Mouse (Mus musculus): ENCODE data around the gene Slc16a13. TPM values are rescaled to one million over a fixed set of nuclear protein-coding genes. Genes with fewer than 3 reads are reported as not detected.
"Not testable (repeated sequence)": the region's sequence is repeated elsewhere in the genome, so short reads cannot be mapped to it uniquely, and the experiment has no call there.

The Slc16a13 gene
- polyA plus RNA-seq, 1 experiment from 2014 or later: 10.3 TPM

DNA sequence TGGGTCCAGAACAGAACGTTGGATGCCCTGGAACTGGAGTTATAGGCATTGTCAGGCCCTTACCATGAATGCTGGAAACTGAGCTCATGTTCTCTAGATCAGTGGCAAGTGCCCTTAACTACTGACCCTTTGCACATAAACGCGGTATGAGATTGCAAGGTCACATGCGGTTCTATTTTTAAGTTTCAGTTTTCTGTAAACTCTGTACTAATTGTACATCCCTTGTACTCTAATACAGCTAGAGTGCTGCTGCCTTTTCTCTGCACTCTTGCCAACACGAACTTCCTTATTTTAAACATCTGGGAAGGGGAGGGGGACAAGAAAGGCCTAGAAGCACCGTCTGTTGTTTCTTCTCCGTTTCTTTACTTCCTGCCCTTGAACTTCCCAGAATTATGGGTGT is 35.7 kb downstream of the Slc16a13 start:
- no peak for ATAC-seq (ENCODE audit: insufficient number of reproducible peaks, low FRiP score, low TSS enrichment, low read depth)
- no peak overlapping the region for H3K4me2 ChIP-seq (replicated peaks)
- H3K9ac ChIP-seq: no peak overlapping the region
- no peaks in the 10 kb centered on the region for H3K36me3 ChIP-seq
- no peaks in the 10 kb centered on the region for H3K27me3 ChIP-seq
- WGBS: 58% methylated on average over 7 of the region's 7 CpGs
- no peaks in the 10 kb centered on the region for H3K4me1 ChIP-seq
- no peak overlapping the region for H3K4me3 ChIP-seq (replicated peaks)
- no peaks in the 10 kb centered on the region for H3K9me3 ChIP-seq (replicated peaks)
- H3K27ac ChIP-seq (replicated peaks): no peak overlapping the region

DNA sequence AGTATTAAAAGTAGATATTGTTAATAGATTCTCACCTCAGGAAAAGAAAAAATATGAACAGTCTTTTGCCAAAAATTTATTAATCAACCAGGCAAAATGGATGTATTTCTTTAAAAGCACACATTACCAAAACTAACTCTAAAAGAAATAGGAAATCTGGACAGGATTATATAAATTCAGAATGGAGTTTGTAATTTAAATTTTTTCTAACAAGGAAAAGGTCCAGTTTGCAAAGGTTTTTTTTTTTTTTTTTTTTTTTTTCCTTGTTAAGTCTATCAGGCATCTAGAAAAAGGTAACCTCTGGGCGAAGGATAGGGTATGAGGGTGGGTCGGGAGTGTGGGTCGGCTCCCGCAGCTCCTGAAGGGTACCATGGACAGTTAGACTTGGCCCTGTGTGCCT is 40.4 kb downstream of the Slc16a13 start:
- H3K9ac ChIP-seq: no peak overlapping the region
- 94% methylated on average over 4 of the region's 4 CpGs for WGBS

DNA sequence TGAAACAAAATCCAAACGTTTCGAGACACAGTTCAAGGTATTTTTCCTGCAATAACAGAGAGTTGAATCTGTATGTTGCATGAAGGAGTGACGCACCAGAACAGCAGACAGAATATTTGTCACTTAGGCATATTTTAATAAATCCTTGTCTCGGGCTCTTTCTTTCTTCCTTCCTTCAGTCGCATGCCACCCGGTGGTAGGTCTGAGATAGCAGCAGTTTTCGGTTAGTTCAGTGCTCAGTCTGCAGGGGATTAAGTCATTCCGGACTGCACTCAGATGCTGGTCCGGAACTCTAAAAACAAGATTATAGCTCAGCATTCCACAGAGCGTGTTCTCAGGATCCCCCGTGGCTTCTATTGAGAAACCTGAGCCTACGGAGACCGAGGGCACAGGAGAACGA is 41.5 kb downstream of the Slc16a13 start:
- no peaks in the 10 kb centered on the region for H3K9me3 ChIP-seq (replicated peaks)
- no peak for ATAC-seq (ENCODE audit: insufficient number of reproducible peaks, low FRiP score, low TSS enrichment, low read depth)
- H3K4me2 ChIP-seq (replicated peaks): no peak overlapping the region
- H3K36me3 ChIP-seq: no peaks in the 10 kb centered on the region
- H3K4me1 ChIP-seq: no peaks in the 10 kb centered on the region
- no peaks in the 10 kb centered on the region for H3K27me3 ChIP-seq
- no peak overlapping the region for H3K9ac ChIP-seq
- H3K4me3 ChIP-seq (replicated peaks): no peak overlapping the region
- WGBS: 22% methylated on average over 14 of the region's 14 CpGs
- H3K27ac ChIP-seq (replicated peaks): no peak overlapping the region

More for the DNA sequence above, 40.4 kb downstream of the Slc16a13 start:
- no peak for ATAC-seq (ENCODE audit: insufficient number of reproducible peaks, low FRiP score, low TSS enrichment, low read depth)
- H3K4me3 ChIP-seq (replicated peaks): no peak overlapping the region
- H3K4me2 ChIP-seq (replicated peaks): no peak overlapping the region
- no peaks in the 10 kb centered on the region for H3K27me3 ChIP-seq
- H3K9me3 ChIP-seq (replicated peaks): no peaks in the 10 kb centered on the region
- H3K27ac ChIP-seq (replicated peaks): no peak overlapping the region
- no peaks in the 10 kb centered on the region for H3K4me1 ChIP-seq
- H3K36me3 ChIP-seq: no peaks in the 10 kb centered on the region

DNA sequence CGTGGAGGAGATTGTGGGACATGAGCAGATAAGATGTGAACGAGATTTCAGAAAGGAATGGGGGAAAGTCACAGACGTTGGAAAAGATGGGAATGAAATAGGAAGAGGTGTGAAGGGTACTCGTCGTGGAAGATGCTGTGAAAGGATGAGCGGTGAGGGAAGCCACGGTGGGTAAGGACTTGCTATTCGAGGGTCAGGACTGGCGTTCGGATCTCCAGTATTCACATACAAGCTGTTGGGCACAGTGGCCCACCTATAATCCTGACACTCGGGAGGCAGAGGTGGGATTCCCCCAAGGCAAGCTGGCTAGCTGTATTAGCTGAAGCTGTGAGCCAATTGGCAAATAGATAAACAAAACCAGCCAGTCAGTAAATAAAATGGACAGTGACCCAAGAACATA is 42.1 kb downstream of the Slc16a13 start:
- H3K36me3 ChIP-seq: no peaks in the 10 kb centered on the region
- 75% methylated on average over 11 of the region's 11 CpGs for WGBS
- H3K4me3 ChIP-seq (replicated peaks): no peak overlapping the region
- no peak for ATAC-seq (ENCODE audit: insufficient number of reproducible peaks, low FRiP score, low TSS enrichment, low read depth)
- no peak overlapping the region for H3K27ac ChIP-seq (replicated peaks)
- H3K4me2 ChIP-seq (replicated peaks): no peak overlapping the region
- H3K27me3 ChIP-seq: no peaks in the 10 kb centered on the region
- no peak overlapping the region for H3K9ac ChIP-seq
- no peaks in the 10 kb centered on the region for H3K4me1 ChIP-seq
- H3K9me3 ChIP-seq (replicated peaks): no peaks in the 10 kb centered on the region

DNA sequence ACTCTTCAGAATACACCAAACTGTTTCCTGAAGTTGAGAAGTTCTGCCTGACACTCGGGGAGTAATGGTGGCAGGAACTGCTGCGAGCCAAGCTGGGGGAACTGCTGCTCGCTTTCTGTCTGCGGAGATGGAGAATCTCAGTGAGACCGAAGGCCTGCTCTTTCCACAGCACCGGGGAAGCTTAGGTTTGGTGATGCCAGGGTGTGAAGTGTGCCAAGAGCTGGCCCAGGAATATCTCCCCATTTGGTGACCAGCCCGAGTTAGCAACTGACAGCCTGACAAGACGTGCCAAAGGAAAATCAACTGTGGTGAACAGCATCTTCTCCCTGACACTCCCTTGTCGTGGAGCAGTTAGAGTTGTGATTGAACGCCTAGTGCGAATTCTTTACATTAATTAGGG is 42.6 kb downstream of the Slc16a13 start:
- H3K9me3 ChIP-seq (replicated peaks): no peaks in the 10 kb centered on the region
- ATAC-seq (ENCODE audit: insufficient number of reproducible peaks, low FRiP score, low TSS enrichment, low read depth): no peak

DNA sequence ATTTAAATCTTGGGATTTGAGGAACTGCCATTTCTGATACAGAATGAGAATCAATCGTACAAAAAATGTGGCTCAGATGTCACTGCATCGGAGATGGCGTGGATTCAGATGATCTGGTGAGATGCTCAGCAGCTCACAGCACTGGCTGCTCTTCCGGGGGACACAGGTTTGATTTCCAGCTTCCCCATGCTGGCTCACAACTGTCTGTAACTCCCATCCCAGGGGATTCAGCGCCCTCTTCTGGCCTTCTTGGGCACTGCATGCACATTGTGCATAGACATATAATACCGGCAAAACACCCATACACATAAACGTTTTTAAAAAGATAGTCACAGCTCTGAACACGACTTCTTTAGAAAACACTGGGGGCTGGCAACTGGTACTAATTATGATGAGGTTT is 43.2 kb downstream of the Slc16a13 start:
- H3K4me3 ChIP-seq (replicated peaks): no peak overlapping the region
- WGBS: 68% methylated on average over 8 of the region's 8 CpGs
- H3K9me3 ChIP-seq (replicated peaks): no peaks in the 10 kb centered on the region

More for the DNA sequence above, 42.6 kb downstream of the Slc16a13 start:
- no peak overlapping the region for H3K4me3 ChIP-seq (replicated peaks)
- H3K27ac ChIP-seq (replicated peaks): no peak overlapping the region
- H3K27me3 ChIP-seq: no peaks in the 10 kb centered on the region
- H3K36me3 ChIP-seq: no peaks in the 10 kb centered on the region
- 85% methylated on average over 11 of the region's 11 CpGs for WGBS
- H3K4me1 ChIP-seq: no peaks in the 10 kb centered on the region
- H3K4me2 ChIP-seq (replicated peaks): no peak overlapping the region
- H3K9ac ChIP-seq: no peak overlapping the region

DNA sequence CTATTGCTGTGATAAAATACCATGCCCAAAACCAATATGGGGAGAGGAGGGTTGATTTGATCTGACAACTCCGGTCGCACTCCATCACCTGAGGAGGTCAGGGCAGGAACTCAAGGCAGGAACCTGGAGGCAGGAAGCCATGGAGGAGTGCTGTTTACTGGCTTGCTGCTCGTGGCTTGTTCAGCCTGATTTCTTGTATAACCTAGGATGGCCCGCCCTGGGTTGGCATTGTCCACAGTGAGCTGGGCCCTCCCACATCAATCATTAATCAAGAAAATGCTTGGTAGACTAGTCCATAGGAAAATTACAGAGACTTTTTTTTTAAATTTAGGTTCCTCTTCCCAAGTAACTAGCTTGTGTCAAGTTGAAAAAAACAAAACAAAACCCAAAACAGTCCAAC is 46.4 kb downstream of the Slc16a13 start:
- H3K4me3 ChIP-seq (replicated peaks): no peak overlapping the region
- H3K9ac ChIP-seq: no peak overlapping the region
- H3K36me3 ChIP-seq: no peaks in the 10 kb centered on the region
- no peaks in the 10 kb centered on the region for H3K4me1 ChIP-seq
- no peaks in the 10 kb centered on the region for H3K9me3 ChIP-seq (replicated peaks)
- WGBS: 82% methylated on average over 4 of the region's 4 CpGs
- no peaks in the 10 kb centered on the region for H3K27me3 ChIP-seq
- no peak for ATAC-seq (ENCODE audit: insufficient number of reproducible peaks, low FRiP score, low TSS enrichment, low read depth)
- no peak overlapping the region for H3K27ac ChIP-seq (replicated peaks)
- H3K4me2 ChIP-seq (replicated peaks): no peak overlapping the region

More for the DNA sequence above, 43.2 kb downstream of the Slc16a13 start:
- Histone ChIP-seq H3K27ac (replicated peaks) (no peak overlapping the region), H3K36me3 (no peaks in the 10 kb centered on the region), H3K9ac (no peak overlapping the region), H3K27me3 (no peaks in the 10 kb centered on the region), H3K4me2 (replicated peaks) (no peak overlapping the region), H3K4me1 (no peaks in the 10 kb centered on the region)
- ATAC-seq (ENCODE audit: insufficient number of reproducible peaks, low FRiP score, low TSS enrichment, low read depth): no peak

DNA sequence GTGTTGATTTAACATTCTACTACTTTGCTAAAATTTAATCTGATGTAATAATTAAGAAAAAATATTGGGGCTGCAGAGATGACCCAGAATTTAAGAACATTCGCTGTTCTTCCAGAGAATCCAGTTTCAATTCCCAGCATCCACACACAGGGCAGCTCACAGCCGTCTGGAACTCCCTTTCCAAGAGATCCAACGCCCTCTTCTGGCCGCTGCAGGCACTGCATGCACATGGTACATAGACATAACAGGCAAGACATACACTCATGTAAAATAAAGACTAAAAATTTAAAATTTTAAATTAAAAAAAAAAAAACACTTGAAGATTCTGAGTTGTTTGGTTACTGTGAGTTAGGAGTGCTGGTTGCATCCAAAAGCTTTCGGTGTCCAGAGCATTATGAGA is 48.6 kb downstream of the Slc16a13 start:
- Histone ChIP-seq H3K36me3 (no peaks in the 10 kb centered on the region), H3K9me3 (replicated peaks) (no peaks in the 10 kb centered on the region), H3K4me1 (no peaks in the 10 kb centered on the region), H3K4me2 (replicated peaks) (no peak overlapping the region), H3K27me3 (no peaks in the 10 kb centered on the region), H3K4me3 (replicated peaks) (no peak overlapping the region), H3K9ac (no peak overlapping the region), H3K27ac (replicated peaks) (no peak overlapping the region)
- WGBS: 50% methylated on average over 5 of the region's 5 CpGs
- ATAC-seq (ENCODE audit: insufficient number of reproducible peaks, low FRiP score, low TSS enrichment, low read depth): no peak

DNA sequence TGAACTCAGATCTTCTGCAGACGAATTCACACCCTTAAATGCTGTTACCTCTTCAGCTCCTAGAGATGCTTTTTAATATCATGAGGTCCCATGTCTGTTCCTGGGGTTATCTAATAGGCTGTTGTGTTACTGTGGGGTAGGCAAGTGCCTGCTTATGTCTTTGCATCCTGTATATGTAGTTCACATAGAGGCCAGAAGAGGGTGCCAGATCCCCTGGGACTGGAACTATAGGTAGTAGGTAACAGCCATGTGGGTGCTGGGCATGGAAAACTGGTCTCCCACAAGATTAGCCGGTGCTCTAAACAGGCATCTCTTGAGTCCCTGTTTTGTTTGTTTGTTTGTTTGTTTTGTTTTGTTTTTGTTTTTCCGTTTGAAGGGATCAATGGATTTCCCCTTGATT is 49.0 kb downstream of the Slc16a13 start:
- Histone ChIP-seq H3K4me1 (no peaks in the 10 kb centered on the region), H3K27ac (replicated peaks) (no peak overlapping the region), H3K36me3 (no peaks in the 10 kb centered on the region), H3K9me3 (replicated peaks) (no peaks in the 10 kb centered on the region), H3K9ac (no peak overlapping the region), H3K27me3 (no peaks in the 10 kb centered on the region), H3K4me2 (replicated peaks) (no peak overlapping the region), H3K4me3 (replicated peaks) (no peak overlapping the region)
- ATAC-seq (ENCODE audit: insufficient number of reproducible peaks, low FRiP score, low TSS enrichment, low read depth): no peak
- 51% methylated on average over 3 of the region's 3 CpGs for WGBS

DNA sequence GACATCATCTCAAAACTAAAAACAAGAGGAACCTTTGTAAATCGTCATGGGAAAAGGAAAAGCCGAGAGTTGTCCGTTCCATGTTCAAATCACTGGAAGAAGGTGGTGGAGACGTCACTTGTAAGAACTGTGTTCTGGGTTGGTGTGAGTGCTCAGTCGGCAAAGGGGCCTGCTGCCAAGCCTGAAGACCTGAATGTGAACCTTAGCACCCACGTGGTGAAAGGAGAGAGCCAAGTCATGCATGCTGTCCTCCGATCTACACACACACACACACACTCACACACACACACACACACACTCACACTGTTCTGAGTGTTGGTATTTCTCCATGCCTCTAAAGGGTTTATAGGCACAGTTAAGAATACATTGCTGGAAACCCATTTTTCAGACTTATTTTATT is 49.7 kb downstream of the Slc16a13 start:
- ATAC-seq (ENCODE audit: insufficient number of reproducible peaks, low FRiP score, low TSS enrichment, low read depth): no peak
- Histone ChIP-seq H3K4me1 (no peaks in the 10 kb centered on the region), H3K9me3 (replicated peaks) (no peaks in the 10 kb centered on the region), H3K27me3 (no peaks in the 10 kb centered on the region), H3K36me3 (no peaks in the 10 kb centered on the region), H3K27ac (replicated peaks) (no peak overlapping the region), H3K9ac (no peak overlapping the region), H3K4me2 (replicated peaks) (no peak overlapping the region), H3K4me3 (replicated peaks) (no peak overlapping the region)
- 74% methylated on average over 7 of the region's 7 CpGs for WGBS

DNA sequence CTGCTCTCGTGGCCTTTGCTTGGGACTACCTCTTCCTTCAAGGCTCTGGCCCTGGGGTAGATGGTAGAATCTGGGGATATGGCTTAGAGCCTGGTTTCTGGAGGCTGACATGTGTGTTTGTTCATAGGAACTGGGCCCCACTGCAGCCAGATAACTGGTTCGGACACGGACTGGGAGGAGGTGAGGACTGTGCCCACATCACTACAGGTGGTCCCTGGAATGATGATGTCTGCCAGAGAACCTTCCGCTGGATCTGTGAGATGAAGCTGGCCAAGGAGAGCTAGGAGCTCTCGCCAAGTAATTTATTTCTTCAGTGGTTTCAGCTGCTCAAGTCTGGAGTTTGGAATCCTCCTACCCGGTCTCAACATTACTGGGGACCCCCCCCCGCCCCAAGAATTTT is 50.6 kb downstream of the Slc16a13 start:
- no peak for ATAC-seq (ENCODE audit: insufficient number of reproducible peaks, low FRiP score, low TSS enrichment, low read depth)
- H3K4me1 ChIP-seq: no peaks in the 10 kb centered on the region

DNA sequence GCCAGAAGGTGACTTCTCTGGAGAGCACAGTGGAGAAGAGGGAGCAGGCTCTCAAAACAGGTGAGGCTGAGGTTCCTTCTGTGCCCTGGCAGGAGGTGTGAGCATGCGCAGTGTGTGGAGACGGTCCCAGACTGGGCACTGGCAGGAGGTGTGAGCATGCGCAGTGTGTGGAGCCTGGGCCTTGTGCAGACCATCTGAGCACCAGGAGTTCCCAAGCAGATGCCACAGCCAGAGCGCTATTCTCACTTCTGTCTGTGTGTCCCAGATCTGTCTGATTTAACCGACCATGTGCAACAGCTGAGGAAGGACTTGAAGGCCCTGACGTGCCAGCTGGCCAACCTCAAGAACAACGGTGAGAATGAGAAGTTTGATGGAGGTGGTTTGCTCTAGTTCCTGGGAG is 51.4 kb downstream of the Slc16a13 start:
- not testable (repeated sequence) for H3K9ac ChIP-seq; H3K9me3 ChIP-seq (replicated peaks); H3K27ac ChIP-seq (replicated peaks); H3K36me3 ChIP-seq; H3K4me2 ChIP-seq (replicated peaks); H3K4me3 ChIP-seq (replicated peaks); H3K27me3 ChIP-seq; H3K4me1 ChIP-seq; ATAC-seq (ENCODE audit: insufficient number of reproducible peaks, low FRiP score, low TSS enrichment, low read depth)
- 94% methylated on average over 7 of the region's 7 CpGs for WGBS

More for the DNA sequence above, 50.6 kb downstream of the Slc16a13 start:
- Histone ChIP-seq H3K9me3 (replicated peaks) (no peaks in the 10 kb centered on the region), H3K27ac (replicated peaks) (no peak overlapping the region), H3K27me3 (no peaks in the 10 kb centered on the region), H3K4me3 (replicated peaks) (no peak overlapping the region), H3K4me2 (replicated peaks) (no peak overlapping the region), H3K9ac (no peak overlapping the region), H3K36me3 (no peaks in the 10 kb centered on the region)
- WGBS: 71% methylated on average over 7 of the region's 7 CpGs
